ENCODE assay signal across 8 mouse cellular contexts in the genomic region with DNA sequence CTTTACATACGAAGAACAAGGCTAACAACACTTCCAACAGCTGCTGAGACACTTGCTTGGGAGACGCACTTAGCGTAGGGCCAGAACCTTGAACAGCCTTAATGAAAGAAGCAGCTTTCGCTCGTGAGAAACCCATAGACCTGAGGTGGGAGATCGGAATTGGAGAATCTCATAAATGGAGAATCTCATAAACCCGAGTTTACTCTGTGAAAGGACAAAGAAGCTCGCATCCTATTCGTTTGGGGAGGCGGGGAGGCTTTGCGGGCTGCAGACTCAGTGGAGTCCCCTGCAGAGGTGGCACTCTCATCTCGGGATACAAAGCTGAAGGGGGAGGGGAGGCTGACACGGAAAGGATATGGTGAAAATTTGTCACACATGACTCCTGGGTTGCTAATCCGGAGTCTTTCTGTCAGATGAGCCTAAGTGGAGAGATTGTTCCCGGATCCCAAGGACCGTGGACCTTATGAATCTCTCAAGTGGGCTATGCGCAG. TPM values are rescaled to one million over a fixed set of nuclear protein-coding genes. Genes with fewer than 3 reads are reported as not detected.
DNase-seq lines count a peak whose midpoint lies in the region; ATAC-seq and TF ChIP-seq lines count a peak whose summit lies in the region.

No protein-coding gene starts in this region.

- 2% methylated on average over 17 of the region's 17 CpGs for WGBS in kidney, embryonic 14.5 days
- under 1% methylated on average over 17 of the region's 17 CpGs for WGBS in forebrain, embryonic 11.5 days
- 5% methylated on average over 17 of the region's 17 CpGs for WGBS in kidney, postnatal 0 days
- WGBS in midbrain, postnatal 0 days = 1% methylated on average over 17 of the region's 17 CpGs

- H3K9ac ChIP-seq in kidney, embryonic 14.5 days (ENCODE audit: low read depth, low read length) = no peak overlapping the region
- peak overlapping the region; percentile 30 for H3K9ac ChIP-seq in forebrain, embryonic 11.5 days (ENCODE audit: low read length)
- H3K9ac ChIP-seq in kidney, postnatal 0 days (ENCODE audit: low read depth, low read length) = no peak overlapping the region
- H3K9ac ChIP-seq in midbrain, postnatal 0 days (replicated peaks; ENCODE audit: low read length, poor library complexity, severe bottlenecking) = no peak overlapping the region

- intact Hi-C loops in left cerebral cortex, adult 2 months (cut with DNase I) = no loop called here

- no peak for ATAC-seq in kidney, embryonic 14.5 days (ENCODE audit: low FRiP score, low TSS enrichment)
- ATAC-seq in forebrain, embryonic 11.5 days (replicated peaks; ENCODE audit: low FRiP score) = no peak
- no peak for ATAC-seq in kidney, postnatal 0 days (replicated peaks; ENCODE audit: low FRiP score, low read depth)
- ATAC-seq in midbrain, postnatal 0 days (ENCODE audit: low FRiP score) = no peak

- H3K27ac ChIP-seq in kidney, embryonic 14.5 days (ENCODE audit: low read depth, low read length) = no peak overlapping the region
- no peak overlapping the region for H3K27ac ChIP-seq in forebrain, embryonic 11.5 days (ENCODE audit: low read depth, low read length)
- H3K27ac ChIP-seq in kidney, postnatal 0 days = 0 out of 2 replicates have a peak overlapping the region, but pooled peaks have one; percentile 57
- H3K27ac ChIP-seq in midbrain, postnatal 0 days (ENCODE audit: low read depth, low read length) = no peak overlapping the region
- no peak overlapping the region for H3K27ac ChIP-seq in left cerebral cortex, adult 2 months

- H3K4me1 ChIP-seq in kidney, embryonic 14.5 days (ENCODE audit: control insufficient read depth, insufficient read depth, low read length) = peaks cover 14% of the 10 kb centered on the region
- H3K4me1 ChIP-seq in forebrain, embryonic 11.5 days (replicated peaks; ENCODE audit: control insufficient read depth, insufficient read depth, low read length) = peaks cover 18% of the 10 kb centered on the region; the same call in 1 of the 2 replicates
- peaks cover 17% of the 10 kb centered on the region for H3K4me1 ChIP-seq in kidney, postnatal 0 days (replicated peaks; ENCODE audit: insufficient read depth, low read length)
- H3K4me1 ChIP-seq in midbrain, postnatal 0 days (ENCODE audit: insufficient read depth, low read length) = peaks cover 5% of the 10 kb centered on the region

- peak overlapping the region; percentile 93 for H3K4me2 ChIP-seq in kidney, embryonic 14.5 days (replicated peaks; ENCODE audit: low read depth, low read length)
- peak overlapping the region; percentile 90 for H3K4me2 ChIP-seq in forebrain, embryonic 11.5 days (ENCODE audit: low read depth, low read length, severe bottlenecking)
- peak overlapping the region; percentile 90; the same call in 1 of the 2 replicates for H3K4me2 ChIP-seq in kidney, postnatal 0 days (ENCODE audit: low read length)
- peak overlapping the region; percentile 91 for H3K4me2 ChIP-seq in midbrain, postnatal 0 days (ENCODE audit: low read depth, low read length, poor library complexity, severe bottlenecking)

- no peak for TF ChIP-seq CTCF in kidney, postnatal 0 days (IDR thresholded peaks at IDR 0.05; ENCODE audit: low read depth)
- TF ChIP-seq CTCF in midbrain, postnatal 0 days (IDR thresholded peaks at IDR 0.05) = no peak
- no peak for TF ChIP-seq CTCF in left cerebral cortex, adult 2 months (IDR thresholded peaks at IDR 0.05)

- no peaks in the 10 kb centered on the region for H3K9me3 ChIP-seq in kidney, embryonic 14.5 days (ENCODE audit: control insufficient read depth, low read length)
- no peaks in the 10 kb centered on the region for H3K9me3 ChIP-seq in forebrain, embryonic 11.5 days (ENCODE audit: control insufficient read depth, low read length)
- no peaks in the 10 kb centered on the region for H3K9me3 ChIP-seq in kidney, postnatal 0 days (replicated peaks; ENCODE audit: low read length)
- no peaks in the 10 kb centered on the region for H3K9me3 ChIP-seq in midbrain, postnatal 0 days (ENCODE audit: low read length)

- no peak for DNase-seq in kidney, adult 11 months
- peak; percentile 64 for DNase-seq in forebrain, embryonic 11.5 days (ENCODE audit: low spot score)
- no peak for DNase-seq in kidney, postnatal 0 days (ENCODE audit: low spot score)
- peak; percentile 26 for DNase-seq in midbrain, postnatal 0 days (ENCODE audit: low spot score)
- no peak for DNase-seq in adrenal gland, postnatal 36 days
- no peak for DNase-seq in layer of hippocampus, adult 11-12 months (ENCODE audit: low spot score)
- DNase-seq in left cerebral cortex, adult 2 months (ENCODE audit: extremely low spot score in 1 of 2, low spot score in 2 of 2) = no peak

- peak overlapping the region; percentile 16 for H3K4me3 ChIP-seq in kidney, embryonic 14.5 days (ENCODE audit: low read length)
- peak overlapping the region; percentile 21 for H3K4me3 ChIP-seq in forebrain, embryonic 11.5 days (ENCODE audit: low read depth, low read length)
- no peak overlapping the region for H3K4me3 ChIP-seq in kidney, postnatal 0 days (replicated peaks; ENCODE audit: low read depth, low read length)
- H3K4me3 ChIP-seq in midbrain, postnatal 0 days (ENCODE audit: low read depth, low read length) = peak overlapping the region; percentile 81; the same call in 1 of the 2 replicates
- no peak overlapping the region for H3K4me3 ChIP-seq in left cerebral cortex, adult 2 months

- H3K27me3 ChIP-seq in kidney, embryonic 14.5 days (ENCODE audit: control insufficient read depth, insufficient read depth, low read length) = peaks cover 54% of the 10 kb centered on the region
- no peaks in the 10 kb centered on the region for H3K27me3 ChIP-seq in forebrain, embryonic 11.5 days (ENCODE audit: control insufficient read depth, insufficient read depth, low read length)
- peaks cover 18% of the 10 kb centered on the region for H3K27me3 ChIP-seq in kidney, postnatal 0 days (ENCODE audit: insufficient read depth, low read length)
- 0 out of 2 replicates have a peak, but pooled peaks cover 5% of the 10 kb centered on the region for H3K27me3 ChIP-seq in midbrain, postnatal 0 days (ENCODE audit: insufficient read depth, low read length)

- H3K36me3 ChIP-seq in kidney, embryonic 14.5 days (ENCODE audit: control insufficient read depth, insufficient read depth, low read length) = no peaks in the 10 kb centered on the region
- H3K36me3 ChIP-seq in forebrain, embryonic 11.5 days (ENCODE audit: control insufficient read depth, insufficient read depth, low read length) = no peaks in the 10 kb centered on the region
- H3K36me3 ChIP-seq in kidney, postnatal 0 days (ENCODE audit: insufficient read depth, low read length) = no peaks in the 10 kb centered on the region
- no peaks in the 10 kb centered on the region for H3K36me3 ChIP-seq in midbrain, postnatal 0 days (ENCODE audit: insufficient read depth, low read length)

RNA-seq across cellular contexts. Expression of a gene that starts 1.2 kb away (rescaled TPM):
- 34.6 and 41.0 TPM in 2 replicates for polyA plus RNA-seq in kidney, embryonic 14.5 days (2014; fragmentation: Nextera tagmentation; extraction: Ambion mirVana)
- polyA plus RNA-seq in forebrain, embryonic 11.5 days (2014; fragmentation: Nextera tagmentation; extraction: Ambion mirVana) = 11.7 and 13.7 TPM in 2 replicates
- 83.3 and 85.5 TPM in 2 replicates for polyA plus RNA-seq in kidney, postnatal 0 days (2015; fragmentation: Nextera tagmentation; extraction: Ambion mirVana)
- 15.1 and 16.3 TPM in 2 replicates for total RNA-seq in midbrain, postnatal 0 days (2014; rRNA removed)
- polyA plus RNA-seq in midbrain, postnatal 0 days (2015; fragmentation: Nextera tagmentation; extraction: Ambion mirVana) = 5.7 and 6.0 TPM in 2 replicates
- 10 to 100 TPM; 39.4 to 59.5 TPM for total RNA-seq in adrenal gland, postnatal 36 days (2021)
- 10 to 100 TPM; 20.2 to 23.2 TPM for total RNA-seq in left cerebral cortex, adult 2 months (2021)

Comparison
In these comparisons a context has a peak if more than half of its experiments do, and no peak if none do; other contexts are left out.
1. H3K4me3 ChIP-seq: peak in kidney, embryonic 14.5 days (single experiment), forebrain, embryonic 11.5 days (single experiment) and midbrain, postnatal 0 days (single experiment); none in kidney, postnatal 0 days (single experiment) and left cerebral cortex, adult 2 months (single experiment).
2. DNase-seq: peak in forebrain, embryonic 11.5 days (single experiment) and midbrain, postnatal 0 days (single experiment); none in kidney, adult 11 months (single experiment), kidney, postnatal 0 days (single experiment), adrenal gland, postnatal 36 days (0 of 2), layer of hippocampus, adult 11-12 months (single experiment) and left cerebral cortex, adult 2 months (0 of 2).
3. Peak in every context shown above with its lines, with median percentiles within 50 percentile points of each other: H3K4me2 ChIP-seq.